Mouse (Mus musculus): ENCODE results near the gene Otop3. TPM values are rescaled to one million over a fixed set of nuclear protein-coding genes. Genes with fewer than 3 reads are reported as not detected.

The Otop3 gene
- not detected in 2 replicates for polyA plus RNA-seq (2012)

- no peak within 1 kb of the TSS for H3K4me3 ChIP-seq (replicated peaks)
- TF ChIP-seq GATA1 (IDR thresholded peaks at IDR 0.05; ENCODE audit: low read length) (no peak), TAL1 (IDR thresholded peaks at IDR 0.05; ENCODE audit: low read length) (no peak)
- no peaks in the 10 kb centered on the region for H3K36me3 ChIP-seq (ENCODE audit: control insufficient read depth)
- peaks cover 62% of the 10 kb centered on the region for H3K27me3 ChIP-seq (ENCODE audit: control insufficient read depth)
- H3K4me1 ChIP-seq (ENCODE audit: control insufficient read depth) = no peaks in the 10 kb centered on the region; the same call in 1 of the 2 replicates
- H3K9me3 ChIP-seq (ENCODE audit: control insufficient read depth, low read length) = no peaks in the 10 kb centered on the region
These were observed at the start of gene Otop3 for GRCm38 (mm10) chr11:115334531-115334930. Otop3 (plus strand) TSS chr11:115334731.

GRCm38 (mm10) chr11:115285282-115285681 is 49.2 kb upstream of the Otop3 start:
- Histone ChIP-seq H3K4me3 (replicated peaks) (no peak overlapping the region), H3K36me3 (ENCODE audit: control insufficient read depth) (no peaks in the 10 kb centered on the region; the same call in 1 of the 2 replicates), H3K9me3 (ENCODE audit: control insufficient read depth, low read length) (no peaks in the 10 kb centered on the region), H3K27me3 (ENCODE audit: control insufficient read depth) (no peaks in the 10 kb centered on the region), H3K4me1 (ENCODE audit: control insufficient read depth) (peaks cover 10% of the 10 kb centered on the region)
- TF ChIP-seq GATA1 (IDR thresholded peaks at IDR 0.05; ENCODE audit: low read length) = no peak
- TF ChIP-seq TAL1 (IDR thresholded peaks at IDR 0.05; ENCODE audit: low read length) = no peak

- Histone ChIP-seq H3K4me3 (replicated peaks) (no peak overlapping the region), H3K9me3 (ENCODE audit: control insufficient read depth, low read length) (no peaks in the 10 kb centered on the region), H3K27me3 (ENCODE audit: control insufficient read depth) (no peaks in the 10 kb centered on the region), H3K36me3 (ENCODE audit: control insufficient read depth) (no peaks in the 10 kb centered on the region; the same call in 1 of the 2 replicates), H3K4me1 (ENCODE audit: control insufficient read depth) (peaks cover 9% of the 10 kb centered on the region)
- TF ChIP-seq GATA1 (IDR thresholded peaks at IDR 0.05; ENCODE audit: low read length) = no peak
- TF ChIP-seq TAL1 (IDR thresholded peaks at IDR 0.05; ENCODE audit: low read length) = no peak
These were observed 48.1 kb upstream of the Otop3 start for GRCm38 (mm10) chr11:115286201-115286993.

- H3K4me1 ChIP-seq (ENCODE audit: control insufficient read depth) = peaks cover 3% of the 10 kb centered on the region
- H3K9me3 ChIP-seq (ENCODE audit: control insufficient read depth, low read length) = no peaks in the 10 kb centered on the region
- no peaks in the 10 kb centered on the region for H3K27me3 ChIP-seq (ENCODE audit: control insufficient read depth)
- H3K36me3 ChIP-seq (ENCODE audit: control insufficient read depth) = no peaks in the 10 kb centered on the region; the same call in 1 of the 2 replicates
- H3K4me3 ChIP-seq (replicated peaks) = no peak overlapping the region
- TF ChIP-seq GATA1 (IDR thresholded peaks at IDR 0.05; ENCODE audit: low read length) (no peak), TAL1 (IDR thresholded peaks at IDR 0.05; ENCODE audit: low read length) (no peak)
These were observed 47.1 kb upstream of the Otop3 start for GRCm38 (mm10) chr11:115287386-115287785.

- Histone ChIP-seq H3K4me3 (replicated peaks) (no peak overlapping the region), H3K9me3 (ENCODE audit: control insufficient read depth, low read length) (no peaks in the 10 kb centered on the region), H3K4me1 (ENCODE audit: control insufficient read depth) (peaks cover 3% of the 10 kb centered on the region; the same call in 1 of the 2 replicates), H3K27me3 (ENCODE audit: control insufficient read depth) (no peaks in the 10 kb centered on the region), H3K36me3 (ENCODE audit: control insufficient read depth) (no peaks in the 10 kb centered on the region; the same call in 1 of the 2 replicates)
- TF ChIP-seq TAL1 (IDR thresholded peaks at IDR 0.05; ENCODE audit: low read length) (no peak), GATA1 (IDR thresholded peaks at IDR 0.05; ENCODE audit: low read length) (no peak)
These were observed 46.2 kb upstream of the Otop3 start for GRCm38 (mm10) chr11:115288305-115288704.

- TF ChIP-seq TAL1 (IDR thresholded peaks at IDR 0.05; ENCODE audit: low read length) (no peak), GATA1 (IDR thresholded peaks at IDR 0.05; ENCODE audit: low read length) (no peak)
- Histone ChIP-seq H3K4me1 (ENCODE audit: control insufficient read depth) (peaks cover 3% of the 10 kb centered on the region; the same call in 1 of the 2 replicates), H3K4me3 (replicated peaks) (no peak overlapping the region), H3K36me3 (ENCODE audit: control insufficient read depth) (no peaks in the 10 kb centered on the region; the same call in 1 of the 2 replicates), H3K27me3 (ENCODE audit: control insufficient read depth) (no peaks in the 10 kb centered on the region; the same call in 1 of the 2 replicates), H3K9me3 (ENCODE audit: control insufficient read depth, low read length) (no peaks in the 10 kb centered on the region)
These were observed 44.6 kb upstream of the Otop3 start for GRCm38 (mm10) chr11:115289885-115290284.

GRCm38 (mm10) chr11:115290314-115290713 is 44.2 kb upstream of the Otop3 start:
- no peaks in the 10 kb centered on the region; the same call in 1 of the 2 replicates for H3K36me3 ChIP-seq (ENCODE audit: control insufficient read depth)
- TF ChIP-seq GATA1 (IDR thresholded peaks at IDR 0.05; ENCODE audit: low read length) (no peak), TAL1 (IDR thresholded peaks at IDR 0.05; ENCODE audit: low read length) (no peak)
- H3K4me3 ChIP-seq (replicated peaks) = no peak overlapping the region
- H3K27me3 ChIP-seq (ENCODE audit: control insufficient read depth) = no peaks in the 10 kb centered on the region; the same call in 1 of the 2 replicates
- no peaks in the 10 kb centered on the region for H3K9me3 ChIP-seq (ENCODE audit: control insufficient read depth, low read length)
- peaks cover 3% of the 10 kb centered on the region; the same call in 1 of the 2 replicates for H3K4me1 ChIP-seq (ENCODE audit: control insufficient read depth)

- H3K9me3 ChIP-seq (ENCODE audit: control insufficient read depth, low read length) = no peaks in the 10 kb centered on the region
These were observed 43.6 kb upstream of the Otop3 start for GRCm38 (mm10) chr11:115290919-115291318.

GRCm38 (mm10) chr11:115291503-115291902 is 43.0 kb upstream of the Otop3 start:
- H3K9me3 ChIP-seq (ENCODE audit: control insufficient read depth, low read length) = no peaks in the 10 kb centered on the region
- no peak overlapping the region for H3K4me3 ChIP-seq (replicated peaks)
- TF ChIP-seq GATA1 (IDR thresholded peaks at IDR 0.05; ENCODE audit: low read length) (no peak), TAL1 (IDR thresholded peaks at IDR 0.05; ENCODE audit: low read length) (no peak)
- H3K27me3 ChIP-seq (ENCODE audit: control insufficient read depth) = peaks cover 5% of the 10 kb centered on the region
- H3K4me1 ChIP-seq (ENCODE audit: control insufficient read depth) = peaks cover 3% of the 10 kb centered on the region; the same call in 1 of the 2 replicates
- H3K36me3 ChIP-seq (ENCODE audit: control insufficient read depth) = no peaks in the 10 kb centered on the region; the same call in 1 of the 2 replicates

More at GRCm38 (mm10) chr11:115290919-115291318, 43.6 kb upstream of the Otop3 start:
- Histone ChIP-seq H3K36me3 (ENCODE audit: control insufficient read depth) (no peaks in the 10 kb centered on the region; the same call in 1 of the 2 replicates), H3K27me3 (ENCODE audit: control insufficient read depth) (no peaks in the 10 kb centered on the region; the same call in 1 of the 2 replicates), H3K4me3 (replicated peaks) (no peak overlapping the region), H3K4me1 (ENCODE audit: control insufficient read depth) (peaks cover 3% of the 10 kb centered on the region; the same call in 1 of the 2 replicates)
- TF ChIP-seq GATA1 (IDR thresholded peaks at IDR 0.05; ENCODE audit: low read length) = no peak
- no peak for TF ChIP-seq TAL1 (IDR thresholded peaks at IDR 0.05; ENCODE audit: low read length)
